Mouse (Mus musculus): ENCODE measurements around the gene Clip2.

The Clip2 gene

DNA sequence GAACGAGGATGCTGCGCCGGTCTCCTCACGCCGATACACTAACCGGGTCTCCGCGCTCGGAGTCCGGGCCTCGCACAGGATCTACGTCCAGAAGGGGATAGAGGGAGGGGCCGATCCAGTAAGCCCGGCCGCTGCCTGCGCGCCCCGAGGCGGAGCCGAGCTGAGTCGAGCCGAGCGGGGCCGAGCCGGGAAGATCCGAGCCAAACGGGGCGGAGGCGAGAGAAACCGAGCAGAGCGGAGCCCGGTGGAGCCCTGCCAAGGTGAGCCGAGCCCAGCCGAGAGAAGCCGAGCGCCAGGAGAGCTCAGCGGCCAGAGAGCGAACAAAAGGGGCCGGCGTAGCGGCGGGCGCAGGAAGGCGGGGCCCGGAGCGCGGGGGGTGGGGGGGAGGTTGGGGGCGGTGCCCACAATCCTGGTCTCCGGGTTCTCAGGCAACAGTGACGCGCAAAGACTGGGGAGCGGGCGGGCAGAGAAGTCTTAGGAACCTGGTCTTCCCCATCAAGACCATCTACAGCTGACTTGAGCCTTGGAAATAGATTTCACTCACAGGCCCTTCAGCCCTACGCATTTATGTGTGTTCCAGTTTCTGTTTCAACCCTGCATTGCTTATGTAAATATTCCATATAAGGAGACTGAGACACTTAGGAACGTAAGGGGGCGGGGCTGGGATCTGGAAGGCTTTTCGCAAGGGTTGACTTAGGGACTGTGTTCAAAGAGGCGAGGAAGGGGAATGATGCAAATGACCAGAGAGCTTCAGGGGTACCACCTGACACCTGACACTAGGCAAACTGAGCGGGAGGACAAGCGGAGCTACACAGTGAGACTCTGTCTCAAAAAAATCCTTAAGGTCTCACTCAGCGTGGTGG lies at the start of gene Clip2:
Gene Clip2, minus strand, starts transcription at position 325 of the 863 bp plus-strand sequence.
- DNase-seq (ENCODE audit: low read depth, low spot score): peak; percentile 89

DNA sequence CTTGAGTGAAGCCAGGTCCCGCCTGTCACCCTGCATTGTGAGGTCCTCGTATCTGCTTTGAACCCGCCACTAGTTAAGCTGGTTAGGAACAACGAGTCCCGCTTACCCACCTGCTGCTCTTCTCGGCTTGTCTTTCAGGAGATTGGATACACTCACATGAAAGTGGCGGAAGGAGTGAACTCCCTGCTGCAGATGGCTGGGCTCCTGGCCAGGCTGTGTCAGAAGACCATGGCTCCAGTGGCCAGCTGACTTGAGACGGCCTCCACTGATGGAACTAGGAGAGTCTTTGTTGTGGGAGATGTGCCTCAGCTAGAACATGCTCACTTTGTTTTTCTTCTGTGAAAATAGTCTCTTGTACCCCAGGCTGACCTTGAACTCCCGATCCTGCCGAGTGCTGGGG lies 45.5 kb upstream of the Clip2 start:
- DNase-seq (ENCODE audit: low read depth, low spot score): peak; percentile 10

DNA sequence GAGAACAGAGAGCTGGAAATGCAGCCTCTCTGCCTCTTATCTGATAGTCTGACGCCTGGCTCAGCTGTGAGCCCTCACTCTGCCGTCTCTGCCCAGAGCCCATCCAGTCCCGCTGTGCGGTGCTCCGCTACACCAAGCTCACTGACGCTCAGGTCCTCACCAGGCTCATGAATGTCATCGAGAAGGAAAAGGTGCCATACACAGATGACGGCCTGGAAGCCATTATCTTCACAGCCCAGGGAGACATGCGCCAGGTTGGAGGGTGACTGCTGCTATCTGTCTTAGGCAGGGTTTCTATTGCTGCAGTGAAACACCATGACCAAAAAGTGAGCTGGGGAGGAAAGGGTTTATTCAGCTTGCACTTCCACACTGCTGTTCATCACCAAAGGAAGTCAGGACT lies 40.9 kb upstream of the Clip2 start:
- DNase-seq (ENCODE audit: low read depth, low spot score): no peak

DNA sequence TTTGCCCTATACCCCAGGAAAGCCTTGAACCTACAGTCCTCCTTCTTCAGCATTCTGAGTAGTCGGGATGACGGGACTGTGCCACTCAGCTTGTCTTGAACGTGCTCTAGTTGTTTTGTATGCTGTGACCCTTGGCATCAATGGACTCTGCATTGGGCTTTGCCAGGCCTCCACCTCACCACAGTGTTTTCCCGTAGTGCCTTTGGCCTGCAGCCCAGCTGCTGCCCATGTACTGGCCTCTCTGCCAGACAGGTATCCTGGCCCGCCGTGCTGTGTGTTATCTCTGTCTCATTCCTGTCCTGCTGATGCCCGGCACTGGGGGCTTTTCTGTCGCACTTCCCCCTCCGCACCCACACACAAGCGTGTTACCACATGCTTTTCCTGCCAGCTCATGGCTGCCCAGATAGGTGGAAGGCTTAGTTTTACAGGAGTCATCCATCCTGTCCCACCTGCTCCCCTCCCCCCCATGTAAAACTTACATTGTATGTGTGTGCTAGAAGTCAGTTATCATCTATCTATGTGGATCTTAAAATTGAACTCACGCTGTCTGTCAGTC lies 39.9 kb upstream of the Clip2 start:
- DNase-seq (ENCODE audit: low read depth, low spot score): no peak

DNA sequence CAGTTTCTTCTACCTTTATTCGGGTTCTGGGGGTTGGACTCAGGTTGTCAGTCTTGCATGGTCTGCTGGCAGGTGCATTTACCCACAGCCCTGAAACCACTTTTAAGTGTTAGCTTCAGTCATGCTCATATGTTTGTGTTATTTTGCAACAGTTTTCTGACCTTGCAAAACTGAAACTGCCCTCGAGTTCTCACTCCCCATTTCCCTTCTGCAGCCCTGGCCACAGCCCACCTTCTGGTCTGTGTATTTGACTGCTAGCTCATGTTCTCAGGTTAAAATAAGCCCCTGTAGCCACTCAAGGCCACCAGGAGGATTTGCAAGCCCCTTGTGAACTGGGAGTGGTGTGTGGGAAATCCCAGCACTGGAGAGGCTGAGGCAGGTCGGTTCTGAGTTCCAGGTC lies 37.7 kb upstream of the Clip2 start:
- no peak for DNase-seq (ENCODE audit: low read depth, low spot score)

DNA sequence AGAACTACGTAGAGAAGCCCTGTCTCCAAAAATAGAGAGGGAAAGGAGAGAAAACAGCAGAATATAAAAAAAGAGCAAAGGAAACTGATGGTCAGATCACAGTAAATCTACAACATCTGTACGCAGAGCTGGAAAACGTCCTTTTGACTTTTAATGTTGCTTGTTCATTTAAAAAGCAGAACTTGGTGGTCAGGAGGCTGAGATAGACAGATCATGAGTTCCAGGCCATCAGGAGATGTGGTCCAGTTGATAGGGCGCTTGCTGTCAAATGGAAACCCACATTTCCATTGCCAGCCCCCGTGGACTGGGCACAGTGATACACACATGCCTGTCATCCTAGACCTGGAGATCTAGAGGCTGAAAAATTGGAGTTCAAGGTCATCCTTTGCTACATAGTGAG lies 32.6 kb upstream of the Clip2 start:
- no peak for DNase-seq (ENCODE audit: low read depth, low spot score)

DNA sequence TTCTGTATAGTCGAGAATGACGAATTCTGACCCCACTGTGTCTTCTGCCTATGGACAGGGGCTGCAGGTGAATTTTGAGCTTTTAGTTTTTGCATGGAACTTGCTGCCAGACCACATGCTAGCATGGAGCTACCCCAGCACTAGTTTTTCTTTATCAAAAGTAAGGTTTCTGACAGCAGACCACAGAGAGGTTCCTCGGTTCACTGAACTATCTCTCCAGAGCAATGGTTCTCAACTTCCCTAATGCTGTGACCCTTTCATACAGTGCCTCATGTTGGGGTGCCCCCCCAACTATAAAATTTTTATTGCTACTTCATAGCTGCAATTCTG lies 31.6 kb upstream of the Clip2 start:
- DNase-seq (ENCODE audit: low read depth, low spot score): no peak

DNA sequence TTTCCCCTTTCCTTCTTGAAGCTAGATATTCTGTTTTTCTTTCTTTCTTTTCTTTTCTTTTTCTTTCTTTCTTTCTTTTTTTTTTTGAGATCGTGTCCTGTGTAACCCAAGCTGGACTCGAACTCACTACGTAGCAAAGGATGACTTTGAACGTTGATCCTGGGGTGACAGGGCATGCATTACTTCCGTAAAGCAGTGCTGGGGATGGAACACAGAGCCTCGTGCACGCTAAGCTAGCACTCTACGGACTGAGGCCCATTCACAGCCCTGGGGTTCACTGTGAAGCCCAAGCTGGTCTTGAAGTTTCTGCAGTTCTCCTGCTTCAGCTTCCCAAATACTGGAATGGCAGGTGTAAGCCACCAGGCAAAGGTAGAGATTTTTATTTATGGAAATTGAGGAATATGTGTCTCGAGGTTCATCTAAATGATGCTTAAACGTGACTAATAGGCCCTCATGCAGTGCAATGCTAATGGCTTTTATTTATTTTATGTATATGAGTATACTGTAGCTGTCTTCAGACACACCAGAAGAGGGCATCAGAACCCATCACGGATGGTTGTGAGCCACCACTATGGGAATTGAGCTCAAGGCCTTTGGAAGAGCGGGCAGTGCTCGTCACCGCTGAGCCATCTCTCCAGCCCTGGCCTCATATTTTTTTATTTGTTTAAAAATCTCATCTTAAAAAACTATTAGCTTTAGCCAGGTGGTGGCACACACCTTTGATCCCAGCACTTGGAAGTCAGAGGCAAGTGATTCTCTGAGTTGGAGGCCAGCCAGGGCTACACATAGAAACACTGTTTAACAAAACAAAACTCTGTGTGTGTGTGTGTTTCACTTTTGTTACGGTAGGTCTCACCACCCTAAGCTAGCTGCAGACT lies 31.0 kb upstream of the Clip2 start:
- no peak for DNase-seq (ENCODE audit: low read depth, low spot score)

DNA sequence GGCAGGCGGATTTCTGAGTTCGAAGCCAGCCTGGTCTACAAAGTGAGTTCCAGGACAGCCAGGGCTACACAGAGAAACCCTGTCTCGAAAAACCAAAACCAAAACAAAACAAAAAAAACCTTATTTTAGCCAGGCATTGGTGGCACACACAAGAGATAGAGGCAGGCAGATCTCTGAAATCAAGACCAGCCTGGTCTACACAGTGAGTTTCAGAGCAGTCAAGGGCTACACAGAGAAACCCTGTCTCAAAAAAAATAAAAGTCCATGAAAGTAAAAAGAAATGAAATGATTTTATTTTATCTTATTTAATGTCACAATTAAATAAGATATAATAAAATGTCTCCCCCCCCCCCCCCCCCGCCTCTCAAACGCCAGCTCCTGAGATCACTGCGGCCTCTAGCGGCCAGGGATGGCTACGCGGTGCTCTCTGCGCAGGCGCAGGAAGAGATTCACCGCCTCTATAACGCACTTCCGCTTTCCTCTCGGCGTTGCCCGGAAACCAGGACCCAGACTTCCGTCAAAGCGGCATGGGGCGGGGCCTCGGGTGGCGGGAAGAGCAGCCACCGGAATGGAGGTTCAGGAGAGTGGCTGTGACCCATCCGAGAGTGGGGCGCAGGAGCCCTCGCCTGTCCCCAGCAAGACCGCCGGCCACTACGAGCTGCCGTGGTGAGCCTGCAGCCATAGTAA lies 30.1 kb upstream of the Clip2 start:
- peak; percentile 85 for DNase-seq (ENCODE audit: low read depth, low spot score)

DNA sequence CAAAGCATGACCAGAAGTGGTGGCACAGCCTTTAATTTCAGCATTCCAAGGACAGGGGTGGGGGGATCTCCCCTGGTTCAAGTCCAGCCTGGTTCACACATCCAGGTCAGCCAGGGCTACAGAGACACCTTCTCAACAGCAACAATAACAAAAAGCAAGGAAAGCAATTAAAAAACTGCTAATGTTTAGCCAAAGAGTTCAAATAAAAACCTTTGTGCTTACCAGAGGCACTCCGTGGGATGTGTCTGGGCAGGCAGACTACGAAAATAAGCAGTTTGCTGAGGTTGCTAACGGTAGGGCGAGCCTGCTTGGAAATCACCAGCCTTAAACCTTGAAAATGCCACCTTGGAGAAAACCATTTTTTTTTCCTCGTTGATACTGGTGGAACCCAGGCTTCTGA lies 28.9 kb upstream of the Clip2 start, which contains the start of gene Rfc2:
Gene Rfc2, plus strand, starts transcription at position 221 of the 400 bp plus-strand sequence.
- no peak for DNase-seq (ENCODE audit: low read depth, low spot score)

DNA sequence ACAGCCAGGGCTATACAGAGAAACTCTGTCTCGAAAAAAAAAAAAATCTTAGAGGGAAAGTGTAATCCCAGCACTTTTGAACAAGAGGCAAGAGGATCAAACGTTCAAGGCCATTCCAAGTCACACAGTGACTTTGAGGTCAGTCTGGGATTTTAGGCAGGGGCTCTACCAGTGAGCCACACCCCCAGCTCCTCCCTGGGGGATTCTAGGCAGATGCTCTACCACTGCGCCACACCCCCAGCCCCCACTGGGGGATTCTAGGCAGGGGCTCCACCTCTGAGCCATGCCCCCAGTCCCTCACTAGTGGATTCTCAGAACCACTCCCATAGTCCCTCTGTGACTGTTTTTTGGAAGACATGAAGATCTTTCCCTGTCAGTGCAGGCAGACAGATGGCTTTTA lies 26.9 kb upstream of the Clip2 start:
- DNase-seq (ENCODE audit: low read depth, low spot score): no peak

DNA sequence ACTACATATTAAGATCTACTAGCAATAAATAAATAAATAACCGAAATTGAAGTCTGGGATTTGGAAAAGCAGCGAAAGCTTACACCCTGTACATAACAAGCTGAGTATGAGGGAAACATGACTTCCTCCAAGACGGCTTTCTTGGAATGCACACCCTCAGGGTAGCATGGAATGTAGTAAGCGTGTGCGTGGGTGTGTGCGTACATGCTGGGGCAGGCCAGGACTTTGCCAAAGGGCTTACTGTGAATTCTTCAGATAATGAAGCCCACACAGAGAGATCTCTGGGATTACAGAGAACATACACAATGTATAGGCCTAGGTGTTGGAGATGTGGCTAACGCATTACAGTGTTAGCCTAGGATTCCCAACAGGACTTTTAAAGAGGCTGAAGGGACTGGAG lies 25.3 kb upstream of the Clip2 start:
- no peak for DNase-seq (ENCODE audit: low read depth, low spot score)

DNA sequence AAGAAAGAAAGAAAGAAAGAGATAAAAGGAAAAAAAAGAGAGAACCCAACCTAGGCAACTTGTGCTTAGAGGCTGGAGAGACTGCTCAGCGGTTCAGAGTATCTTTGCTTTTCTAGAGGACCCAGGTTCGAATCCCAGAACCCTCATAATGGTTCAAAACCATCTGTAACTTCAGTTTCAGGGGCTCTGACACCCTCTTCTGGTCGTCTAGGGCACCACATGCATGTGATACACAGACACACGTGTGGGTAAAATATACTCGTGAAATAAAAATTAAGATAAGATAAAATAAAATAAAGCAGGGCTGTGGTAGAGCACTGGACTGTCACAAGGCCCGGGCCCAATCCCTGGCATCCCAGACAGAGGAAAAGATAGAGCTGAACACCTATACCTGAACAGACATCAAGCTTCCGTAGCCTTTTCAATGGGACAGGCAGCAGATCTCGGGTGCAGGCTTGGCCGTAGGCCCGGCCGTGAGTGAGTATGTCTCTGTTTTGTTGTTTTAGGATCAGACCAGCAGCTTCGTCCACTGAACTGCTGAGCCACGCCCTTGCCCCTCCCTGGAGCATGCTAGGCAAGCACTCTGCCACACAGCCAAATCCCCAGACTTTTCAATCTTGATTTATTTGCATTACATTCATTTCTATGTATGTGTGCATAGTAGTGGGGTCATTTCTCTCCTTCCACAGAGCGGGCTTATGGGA lies 24.4 kb upstream of the Clip2 start:
- DNase-seq (ENCODE audit: low read depth, low spot score): no peak

DNA sequence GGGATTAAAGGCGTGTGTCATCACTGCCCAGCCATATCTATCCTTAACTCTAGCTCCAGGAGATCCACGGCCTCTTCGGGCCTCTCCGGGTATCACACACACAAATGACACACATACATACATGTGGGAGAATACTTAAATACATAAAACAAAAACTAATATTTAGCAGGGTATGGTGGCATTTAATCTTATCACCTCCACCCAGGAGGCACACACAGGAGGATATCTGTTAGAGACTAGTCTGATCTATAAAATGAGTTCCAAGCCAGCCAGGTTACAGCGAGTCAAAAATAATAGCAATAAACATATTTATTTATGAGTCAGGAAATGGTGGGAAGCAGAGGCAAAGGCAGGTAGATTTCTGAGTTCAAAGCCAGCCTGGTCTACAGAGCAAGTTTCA lies 23.6 kb upstream of the Clip2 start:
- DNase-seq (ENCODE audit: low read depth, low spot score): no peak

DNA sequence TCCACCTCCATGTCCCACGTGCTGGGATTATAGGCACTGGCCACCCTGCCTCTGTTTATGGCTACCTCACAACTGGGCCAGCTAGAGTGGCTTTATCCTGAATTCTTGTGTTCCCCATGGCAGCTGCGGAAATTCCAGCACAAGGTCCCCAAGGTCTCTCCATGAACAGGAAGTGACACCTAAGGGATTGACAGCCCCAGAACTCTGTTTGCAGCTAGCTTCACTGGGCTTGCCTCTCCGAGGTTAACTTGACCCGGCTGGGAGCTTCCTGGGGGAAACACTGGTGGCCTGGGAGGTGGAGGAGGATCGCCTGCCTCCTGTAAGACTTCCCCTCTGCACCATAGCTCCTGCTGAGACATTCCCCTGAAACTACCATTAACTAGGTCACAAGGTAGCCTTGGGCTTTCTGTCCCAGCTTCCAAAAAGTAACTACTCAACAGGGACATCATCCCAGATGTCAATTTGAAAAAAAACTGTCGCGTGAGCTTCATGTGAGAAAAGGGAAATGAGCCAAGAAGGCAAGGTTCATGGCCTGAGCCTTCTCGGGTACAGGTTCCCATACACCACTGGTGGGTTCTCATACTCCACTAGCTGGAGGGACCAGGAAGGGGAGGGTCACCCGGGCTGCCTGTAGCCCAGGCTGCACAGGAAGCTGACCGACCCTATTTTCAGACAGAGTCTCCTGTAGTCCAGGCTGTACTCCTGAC lies 20.4 kb upstream of the Clip2 start:
- DNase-seq (ENCODE audit: low read depth, low spot score): no peak

DNA sequence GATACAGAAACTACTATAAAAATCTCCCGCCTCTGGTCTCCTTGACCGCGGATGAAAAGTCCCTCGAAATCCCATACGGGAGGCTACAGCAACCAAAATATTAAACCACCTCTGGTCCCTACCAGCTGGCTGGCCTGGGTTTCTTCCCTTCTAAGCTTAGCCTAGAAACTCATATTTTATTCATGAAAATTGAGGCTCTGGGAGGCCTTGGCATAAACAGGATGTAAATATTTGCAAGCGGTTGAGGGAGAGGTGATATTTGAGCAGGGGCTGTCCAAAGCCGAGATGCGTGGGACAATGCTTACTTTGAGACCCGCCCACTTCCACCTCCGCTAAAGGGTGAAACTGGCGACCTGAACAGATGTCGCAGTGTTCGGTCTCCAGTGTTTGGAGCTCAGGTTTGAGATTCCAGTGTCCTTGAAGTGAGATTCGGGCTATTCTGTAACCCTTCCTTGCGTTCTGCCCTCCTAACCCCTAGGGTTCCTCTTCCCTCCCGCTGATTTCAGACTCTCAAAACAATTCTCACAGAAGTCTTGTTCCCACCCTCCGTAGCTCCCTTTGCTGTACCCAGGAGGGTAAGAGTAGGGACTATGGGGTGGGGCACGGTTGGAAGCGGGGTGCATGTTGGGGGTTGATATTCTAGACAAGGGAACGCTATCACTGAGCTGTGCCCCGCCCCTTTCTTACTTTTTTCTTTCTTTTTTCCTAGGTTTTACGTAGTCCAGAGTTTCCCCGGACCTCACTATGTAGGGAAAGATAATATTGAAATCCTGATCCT lies 19.7 kb upstream of the Clip2 start:
- DNase-seq (ENCODE audit: low read depth, low spot score): peak; percentile 58

DNA sequence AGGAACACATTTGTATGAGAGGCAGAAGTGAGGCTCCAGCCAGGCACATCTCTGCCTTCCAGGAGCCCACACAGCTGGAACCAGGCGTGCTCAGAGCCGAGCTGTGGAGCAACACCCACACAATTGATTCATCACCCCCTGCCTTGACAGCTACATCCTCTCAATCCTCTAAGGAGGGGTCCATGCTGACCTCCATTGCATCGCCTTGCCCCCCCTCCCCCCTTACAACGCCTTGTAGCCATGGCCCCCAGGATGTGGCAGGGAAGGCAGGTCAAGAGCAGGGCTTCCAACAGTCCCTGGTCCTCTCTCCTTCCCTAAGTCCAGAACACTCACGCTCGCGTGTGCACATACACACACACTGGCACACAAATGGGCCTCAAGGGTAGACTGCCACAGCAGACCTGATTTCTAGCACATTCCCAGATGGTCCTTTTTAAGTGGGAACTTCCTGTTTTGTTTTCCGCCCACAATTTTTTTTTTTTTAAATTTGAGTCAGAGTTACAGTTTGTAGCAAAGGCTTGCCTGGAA lies 16.8 kb upstream of the Clip2 start:
- no peak for DNase-seq (ENCODE audit: low read depth, low spot score)

DNA sequence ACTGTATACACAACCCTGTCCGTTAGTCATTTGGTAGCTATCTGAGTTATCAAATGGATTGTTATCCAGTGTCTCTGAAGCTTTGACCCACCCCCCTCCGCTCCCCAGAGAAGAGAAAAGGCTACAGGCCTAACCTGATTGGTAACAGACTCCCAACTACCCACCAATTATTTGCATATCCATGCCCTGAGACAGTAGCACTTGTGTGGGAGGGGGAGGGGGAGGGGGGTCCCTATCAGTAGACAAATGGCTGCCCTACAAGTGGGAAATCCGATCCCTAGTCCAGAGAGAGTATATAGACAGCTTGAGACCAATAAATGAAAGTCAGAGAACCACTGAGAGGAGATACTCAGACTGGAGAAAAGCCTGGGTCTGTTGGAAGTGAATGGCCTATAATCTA lies 15.8 kb upstream of the Clip2 start:
- DNase-seq (ENCODE audit: low read depth, low spot score): no peak

DNA sequence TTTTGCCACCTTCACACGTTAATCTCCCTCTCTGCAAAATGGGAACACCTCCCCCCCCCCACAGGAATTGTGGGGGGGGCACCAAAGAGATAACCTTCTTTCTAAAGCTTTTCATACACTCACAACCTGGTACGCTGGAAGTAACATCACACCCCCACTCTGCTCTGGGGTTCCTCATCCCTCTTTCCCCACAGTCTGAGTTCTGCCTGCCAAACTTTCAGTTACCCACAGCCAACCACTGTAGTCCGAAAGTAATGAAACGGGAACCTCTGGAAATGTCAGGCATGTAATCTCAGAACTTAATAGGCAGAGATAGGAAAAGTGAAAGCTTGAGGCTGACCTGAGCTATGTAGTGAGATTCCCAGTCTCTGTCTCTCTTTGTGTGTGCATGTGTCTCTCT lies 15.2 kb upstream of the Clip2 start:
- DNase-seq (ENCODE audit: low read depth, low spot score): no peak

DNA sequence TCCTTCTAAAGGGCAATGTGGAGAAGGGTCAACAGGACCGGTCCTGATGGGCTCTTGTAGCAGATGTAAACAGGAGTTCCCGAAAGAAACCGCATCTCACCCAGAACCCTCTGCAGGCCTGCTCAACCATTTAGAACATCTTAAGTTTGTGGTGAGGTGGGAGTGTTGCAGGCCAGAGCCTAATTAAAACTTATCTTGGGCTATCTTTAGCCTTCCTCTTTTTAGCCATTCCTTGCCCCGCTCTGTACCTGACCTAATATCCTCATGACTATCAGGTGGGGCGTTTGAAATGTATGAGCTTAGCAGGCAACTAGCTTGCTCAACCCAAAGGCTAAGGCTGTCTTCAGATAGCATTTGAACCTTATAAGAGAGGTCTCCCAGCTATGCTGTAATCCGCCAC lies 13.5 kb upstream of the Clip2 start:
- DNase-seq (ENCODE audit: low read depth, low spot score): no peak
